Mouse (Mus musculus): ENCODE results near the gene Gpkow.

Gene Gpkow

GRCm38 (mm10) chrX:7696954-7697381, at the start of gene Gpkow:
Gpkow (plus strand) TSS chrX:7697131.
- peak; percentile 96 for DNase-seq (ENCODE audit: low read depth, low spot score)

DNA sequence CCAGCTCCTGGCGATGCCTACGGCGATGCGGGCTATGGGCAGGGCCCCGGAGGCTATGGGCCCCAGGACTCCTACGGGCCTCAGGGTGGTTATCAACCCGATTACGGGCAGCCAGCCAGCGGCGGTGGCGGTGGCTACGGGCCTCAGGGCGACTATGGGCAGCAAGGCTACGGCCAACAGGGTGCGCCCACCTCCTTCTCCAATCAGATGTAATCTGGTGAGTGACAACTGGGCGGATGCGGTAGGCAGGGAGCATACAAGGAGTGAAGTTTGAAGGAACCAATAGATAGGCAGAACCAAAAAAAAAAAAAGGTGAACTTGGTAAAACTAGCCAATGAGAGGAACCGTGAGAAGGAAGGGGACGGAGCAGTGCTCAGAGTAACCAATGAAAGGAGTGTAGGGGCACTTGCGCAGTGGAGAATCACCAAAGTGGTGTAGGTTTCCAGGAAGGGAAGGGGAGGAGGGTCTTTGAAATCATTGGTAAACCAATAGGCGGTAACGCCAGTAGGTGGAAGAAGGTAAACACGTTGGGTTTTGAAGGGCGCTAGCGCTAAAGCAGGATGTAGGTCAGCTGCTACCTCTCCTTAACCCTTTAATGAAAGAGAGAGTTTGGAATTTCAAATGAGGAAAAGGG, 48.1 kb upstream of the Gpkow start:
- peak; percentile 99 for DNase-seq (ENCODE audit: low read depth, low spot score)

GRCm38 (mm10) chrX:7657221-7657639, 39.7 kb upstream of the Gpkow start, which contains the start of gene Prickle3:
Prickle3 (plus strand) TSS chrX:7657260.
- peak; percentile 52 for DNase-seq (ENCODE audit: low read depth, low spot score)

GRCm38 (mm10) chrX:7658031-7658784, 38.7 kb upstream of the Gpkow start:
- DNase-seq (ENCODE audit: low read depth, low spot score), result peak; percentile 70

GRCm38 (mm10) chrX:7658785-7659589, 37.9 kb upstream of the Gpkow start:
- peak; percentile 49 for DNase-seq (ENCODE audit: low read depth, low spot score)

GRCm38 (mm10) chrX:7661086-7661485, 35.8 kb upstream of the Gpkow start:
- DNase-seq (ENCODE audit: low read depth, low spot score), result no peak

- no peak for DNase-seq (ENCODE audit: low read depth, low spot score)
Observed at GRCm38 (mm10) chrX:7662936-7663335, 34.0 kb upstream of the Gpkow start.

DNA sequence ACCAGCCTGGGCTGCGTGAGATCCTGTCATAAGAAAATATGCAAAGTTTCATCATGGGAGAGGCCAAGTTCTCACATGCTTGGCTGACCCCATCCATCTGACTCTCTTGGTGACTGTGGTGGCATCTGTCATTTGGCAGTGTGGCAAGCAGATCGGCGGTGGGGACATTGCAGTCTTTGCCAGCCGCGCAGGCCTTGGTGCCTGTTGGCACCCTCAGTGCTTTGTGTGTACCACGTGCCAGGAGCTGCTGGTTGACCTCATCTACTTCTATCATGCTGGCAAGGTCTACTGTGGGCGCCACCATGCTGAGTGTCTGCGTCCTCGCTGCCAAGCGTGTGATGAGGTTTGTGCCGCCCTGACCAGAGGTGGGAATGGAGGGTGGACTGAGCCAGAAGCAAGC, 32.1 kb upstream of the Gpkow start:
- no peak for DNase-seq (ENCODE audit: low read depth, low spot score)

GRCm38 (mm10) chrX:7665739-7666502, 31.0 kb upstream of the Gpkow start:
- peak; percentile 40 for DNase-seq (ENCODE audit: low read depth, low spot score)

DNA sequence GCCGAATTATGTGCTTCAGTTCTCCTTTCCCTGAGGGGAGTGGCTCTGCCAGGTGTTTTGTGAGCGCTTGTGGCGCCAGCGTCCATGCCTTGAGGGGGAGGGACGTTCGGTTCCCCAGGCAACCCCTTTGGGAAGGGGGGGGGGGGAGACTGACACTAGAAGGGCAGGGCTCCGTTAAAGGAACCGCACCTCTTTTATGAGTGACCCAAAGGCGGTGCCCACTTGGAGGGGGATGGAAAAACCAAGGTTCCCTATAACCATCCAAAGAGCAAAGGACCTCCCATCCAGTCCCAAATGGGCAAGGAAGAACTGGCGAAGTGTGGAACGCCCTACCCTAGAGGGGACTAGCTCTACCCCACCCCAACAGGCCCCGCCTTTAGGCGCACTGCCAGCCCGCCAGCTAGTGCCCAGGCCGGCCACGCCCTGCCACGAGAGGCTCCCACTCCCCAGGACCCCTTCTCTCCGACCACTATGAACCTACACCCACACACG, 26.5 kb upstream of the Gpkow start:
- peak; percentile 81 for DNase-seq (ENCODE audit: low read depth, low spot score)

DNA sequence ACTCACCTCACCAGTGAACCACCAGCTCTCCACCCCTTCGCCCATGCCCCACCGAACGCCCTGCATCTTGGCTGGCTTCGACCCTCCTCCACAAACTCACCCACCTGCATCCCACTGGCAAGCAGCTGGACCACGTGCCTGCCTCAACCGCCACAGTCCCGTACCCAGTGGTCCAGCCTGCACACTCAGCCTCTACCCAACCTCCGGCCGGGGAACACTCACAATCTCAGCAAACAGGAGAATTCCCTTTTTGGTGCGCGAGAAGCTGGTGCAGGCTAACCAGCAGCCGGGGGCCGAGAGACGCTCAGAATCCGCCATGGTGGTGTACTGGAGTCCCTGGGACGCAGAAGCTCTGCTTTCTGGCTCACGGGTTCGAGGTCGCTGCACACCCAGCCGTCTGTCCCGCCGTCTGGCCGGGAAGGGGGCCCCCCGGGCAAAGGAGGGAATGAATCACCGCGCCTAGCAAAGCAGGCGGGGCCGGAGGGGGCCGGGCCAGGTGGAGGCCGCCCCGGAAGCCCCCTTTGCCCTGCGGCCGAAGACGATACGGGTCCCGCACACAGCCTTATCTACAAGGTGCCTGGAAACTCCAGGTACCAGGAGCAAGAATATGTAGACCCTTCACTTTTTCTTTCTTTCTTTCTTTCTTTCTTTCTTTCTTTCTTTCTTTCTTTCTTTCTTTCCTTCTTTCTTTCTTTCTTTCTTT, 25.9 kb upstream of the Gpkow start, which contains the start of gene Plp2:
Plp2 (minus strand) TSS at position 470 of the 703 bp plus-strand sequence.
- DNase-seq (ENCODE audit: low read depth, low spot score), result peak; percentile 50

DNA sequence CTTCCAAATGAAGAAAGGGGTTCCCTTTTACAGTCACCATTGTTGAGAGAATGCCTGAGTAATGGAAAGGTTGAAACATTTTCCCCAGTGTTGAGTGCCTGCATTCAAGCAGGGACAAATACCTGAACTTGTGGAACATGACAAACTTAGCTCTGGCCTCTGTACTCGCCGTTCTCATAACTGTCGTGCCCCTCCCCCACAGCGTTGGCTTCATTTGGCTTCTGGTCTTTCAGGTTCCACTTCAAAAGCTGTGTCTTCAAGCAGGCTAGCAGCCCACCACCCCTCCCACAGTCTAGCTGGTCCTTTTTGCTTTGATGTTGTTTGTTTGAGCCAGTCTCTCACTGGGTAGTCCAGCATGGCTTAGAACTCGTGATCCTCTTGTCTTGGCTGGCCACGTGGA, 24.2 kb upstream of the Gpkow start:
- DNase-seq (ENCODE audit: low read depth, low spot score), result no peak

DNA sequence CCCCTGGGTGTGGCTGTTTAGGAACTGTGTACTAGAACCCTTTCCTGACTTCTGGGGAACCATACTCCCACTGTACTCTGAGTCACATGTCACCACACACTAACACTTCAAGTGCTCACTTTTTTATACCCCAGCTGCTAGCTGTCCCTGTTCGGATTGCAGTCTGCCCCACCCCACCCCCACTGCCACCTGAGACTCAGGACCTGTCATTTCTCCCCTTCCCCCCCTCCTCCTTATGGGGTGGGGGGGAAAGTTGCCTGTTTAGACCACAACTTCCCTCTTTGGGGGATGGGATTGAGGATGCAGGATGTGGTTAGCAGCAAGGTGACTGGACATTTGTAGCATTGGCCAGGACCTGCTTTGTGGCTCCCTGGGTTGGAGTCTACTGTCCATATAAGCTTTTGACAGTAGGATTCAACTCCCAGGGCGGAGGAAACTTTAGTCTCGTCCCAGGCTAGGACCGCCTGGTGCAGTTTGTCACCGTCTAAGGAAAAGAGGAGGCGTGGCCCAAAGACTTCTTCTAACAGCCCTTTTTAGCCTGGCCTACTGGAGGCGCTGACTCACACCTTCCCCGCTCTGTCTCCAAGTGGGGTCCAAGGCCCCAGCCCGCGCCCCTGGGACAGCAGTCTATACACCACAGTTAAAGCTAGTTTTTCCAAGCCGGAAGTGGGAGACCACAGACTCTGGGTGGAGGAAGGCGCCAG, 23.2 kb upstream of the Gpkow start:
- DNase-seq (ENCODE audit: low read depth, low spot score), result peak; percentile 77

- DNase-seq (ENCODE audit: low read depth, low spot score), result peak; percentile 69
Observed at GRCm38 (mm10) chrX:7674284-7675000, 22.5 kb upstream of the Gpkow start.

DNA sequence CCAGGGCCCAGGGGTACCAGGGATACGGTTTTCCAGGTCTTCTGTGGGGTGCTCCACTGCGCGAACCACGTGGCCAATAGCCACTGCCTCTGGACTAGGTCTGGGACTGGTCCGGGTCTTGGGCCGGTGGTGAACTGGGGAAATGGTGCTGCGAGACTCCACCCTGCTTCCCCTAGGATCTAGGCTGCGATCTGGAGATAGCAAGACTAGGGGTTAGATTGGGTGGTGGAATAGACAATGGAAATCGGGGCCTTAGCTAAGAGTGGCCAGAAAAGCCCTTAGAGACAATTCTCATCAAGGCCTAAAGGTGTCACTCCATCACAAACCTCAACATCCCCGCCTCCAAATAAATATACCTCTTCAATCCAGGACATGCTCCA, 21.9 kb upstream of the Gpkow start:
- peak; percentile 51 for DNase-seq (ENCODE audit: low read depth, low spot score)

GRCm38 (mm10) chrX:7678986-7679385, 17.9 kb upstream of the Gpkow start:
- DNase-seq (ENCODE audit: low read depth, low spot score), result no peak

DNA sequence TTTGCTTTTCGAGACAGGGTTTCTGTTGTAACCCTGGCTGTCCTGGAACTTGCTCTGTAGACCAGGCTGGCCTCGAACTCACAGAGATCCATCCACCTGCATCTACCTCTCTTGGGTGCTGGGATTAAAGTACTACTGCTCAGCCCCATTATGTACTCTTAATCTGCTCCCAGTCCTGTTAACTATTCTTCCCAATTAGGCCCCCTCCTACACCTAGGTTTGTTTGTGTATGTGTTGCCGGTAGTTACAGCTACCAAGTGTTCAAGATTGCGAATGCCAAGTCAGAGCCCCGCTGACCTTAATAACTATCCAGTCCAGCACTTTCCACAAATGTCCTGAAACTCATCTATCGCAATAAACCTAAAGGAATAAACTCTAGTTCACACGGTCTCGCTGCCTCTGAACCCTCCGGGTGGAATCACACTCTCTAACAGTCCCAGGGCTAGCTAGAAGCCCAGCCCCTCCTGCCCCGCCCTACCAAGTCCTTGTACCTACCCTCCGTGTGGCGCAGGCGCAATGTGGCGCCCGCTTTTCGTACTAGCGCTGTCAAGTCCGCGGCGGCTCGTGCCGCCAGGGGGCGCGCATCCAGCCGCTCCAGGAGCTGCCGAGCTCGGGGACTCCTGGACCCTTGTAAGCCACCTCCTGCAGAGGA, 17.4 kb upstream of the Gpkow start:
- peak; percentile 91 for DNase-seq (ENCODE audit: low read depth, low spot score)

DNA sequence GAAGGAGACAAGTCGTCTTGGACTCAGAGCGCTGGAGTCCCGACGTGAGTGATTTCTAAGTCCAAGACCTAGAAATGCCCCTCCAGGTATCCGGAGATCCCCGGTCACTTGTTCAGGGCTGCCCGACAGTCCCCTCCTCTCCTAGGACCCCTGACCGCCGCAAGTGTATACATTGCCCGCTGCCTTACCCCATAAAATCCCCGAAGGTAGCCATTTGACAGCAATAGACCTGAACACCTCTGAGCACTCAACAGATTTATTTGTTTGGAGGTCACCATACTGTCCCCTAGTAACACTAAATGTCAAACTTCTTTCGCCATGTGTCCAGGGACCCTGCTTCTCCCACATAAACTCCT, 16.9 kb upstream of the Gpkow start:
- no peak for DNase-seq (ENCODE audit: low read depth, low spot score)

GRCm38 (mm10) chrX:7680864-7681263, 16.1 kb upstream of the Gpkow start, which contains the start of gene Magix:
Magix (minus strand) TSS chrX:7681251.
- no peak for DNase-seq (ENCODE audit: low read depth, low spot score)
